In the genomic region with DNA sequence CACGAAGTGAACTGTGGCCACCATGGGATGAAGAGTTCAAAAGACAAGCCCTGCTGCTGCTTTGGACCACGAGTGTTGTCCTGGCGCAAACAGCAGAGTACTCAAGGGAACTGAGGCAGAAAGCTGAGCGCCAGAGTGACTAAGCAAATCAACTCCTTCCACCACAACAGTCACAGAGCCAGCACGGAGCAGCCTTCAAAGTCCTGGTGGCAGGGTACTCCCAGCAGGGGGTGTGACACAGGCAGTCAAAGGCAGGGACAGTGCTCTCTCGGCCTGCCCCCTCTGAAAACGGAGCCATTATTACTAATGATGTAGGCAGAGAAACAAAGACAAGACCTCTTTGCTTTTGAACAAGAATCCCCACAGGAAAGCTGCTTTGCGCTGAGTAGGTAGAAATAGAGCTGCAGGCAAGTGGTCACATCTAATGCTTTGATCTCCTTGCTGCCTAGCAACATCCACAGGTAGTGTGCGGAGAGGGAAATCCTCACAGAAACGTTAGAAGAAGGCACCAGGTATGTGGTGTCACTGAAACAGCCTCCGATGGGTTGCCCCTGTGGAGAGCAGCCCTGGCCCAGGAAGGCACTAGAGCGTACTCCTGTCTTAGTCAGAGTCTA, we compare ENCODE assay signal across 13 mouse cellular contexts. TPM values are rescaled to one million over a fixed set of nuclear protein-coding genes. Genes with fewer than 3 reads are reported as not detected.
DNase-seq lines count a peak whose midpoint lies in the region; ATAC-seq and TF ChIP-seq lines count a peak whose summit lies in the region.
"Had no signal": no experiment of that assay in that cellular context is flagged by ENCODE, and none has a peak within 500 bp of the region (broad histone marks: within the 10 kb centered on the region; RNA-seq: fewer than 3 reads in every experiment).

No protein-coding gene starts in this region.

- no peak for TF ChIP-seq POLR2A in thymus, adult 2 months (IDR thresholded peaks at IDR 0.05; ENCODE audit: control insufficient read depth, extremely low read depth, insufficient read depth, low read length, poor library complexity)

- H3K9me3 ChIP-seq in liver, embryonic 14.5 days (ENCODE audit: control insufficient read depth, low read length): no peaks in the 10 kb centered on the region
- H3K9me3 ChIP-seq: embryonic facial prominence, embryonic 12.5 days; lung, embryonic 15.5 days had no signal

- H3K4me1 ChIP-seq in thymus, adult 2 months (replicated peaks; ENCODE audit: control insufficient read depth, insufficient read depth, low read length): no peaks in the 10 kb centered on the region
- no peaks in the 10 kb centered on the region for H3K4me1 ChIP-seq in liver, embryonic 14.5 days (replicated peaks; ENCODE audit: control insufficient read depth in 2 of 2, insufficient read depth in 2 of 2, low read length in 1 of 2)
- H3K4me1 ChIP-seq: embryonic facial prominence, embryonic 12.5 days; lung, embryonic 15.5 days had no signal

- no peak overlapping the region for H3K4me2 ChIP-seq in liver, embryonic 14.5 days (ENCODE audit: low read depth)
- H3K4me2 ChIP-seq: embryonic facial prominence, embryonic 12.5 days; lung, embryonic 15.5 days had no signal

- TF ChIP-seq CTCF in thymus, adult 2 months (IDR thresholded peaks at IDR 0.05; ENCODE audit: borderline replicate concordance, control insufficient read depth, extremely low read depth, insufficient read depth, low read length, poor library complexity): no peak
- peak; percentile 16; the same call in 1 of the 2 replicates for TF ChIP-seq CTCF in liver, embryonic 14.5 days (IDR thresholded peaks at IDR 0.05; ENCODE audit: low read depth)

- no peak overlapping the region for H3K9ac ChIP-seq in liver, embryonic 14.5 days (replicated peaks)
- H3K9ac ChIP-seq: embryonic facial prominence, embryonic 12.5 days; lung, embryonic 15.5 days had no signal

- no peak for TF ChIP-seq EP300 in liver, embryonic 14.5 days (IDR thresholded peaks at IDR 0.05; ENCODE audit: low read depth)

- H3K27ac ChIP-seq in thymus, adult 2 months (ENCODE audit: control insufficient read depth, insufficient read depth, low read length): no peak overlapping the region
- no peak overlapping the region for H3K27ac ChIP-seq in liver, embryonic 14.5 days
- H3K27ac ChIP-seq: embryonic facial prominence, embryonic 12.5 days; lung, embryonic 15.5 days had no signal

- no peak overlapping the region for H3K4me3 ChIP-seq in thymus, adult 2 months (ENCODE audit: control insufficient read depth, insufficient read depth, low read length)
- H3K4me3 ChIP-seq in liver, embryonic 14.5 days (ENCODE audit: insufficient read depth in 1 of 2, low read depth in 2 of 2, low read length in 2 of 2): no peak overlapping the region
- H3K4me3 ChIP-seq: embryonic facial prominence, embryonic 12.5 days; lung, embryonic 15.5 days had no signal

- no peaks in the 10 kb centered on the region for H3K27me3 ChIP-seq in thymus, adult 2 months (ENCODE audit: control insufficient read depth, insufficient read depth, low read length)
- no peaks in the 10 kb centered on the region for H3K27me3 ChIP-seq in liver, embryonic 14.5 days (ENCODE audit: control insufficient read depth, insufficient read depth, low read length)
- H3K27me3 ChIP-seq: embryonic facial prominence, embryonic 12.5 days; lung, embryonic 15.5 days had no signal

- ATAC-seq in liver, embryonic 14.5 days (ENCODE audit: insufficient read depth): no peak
- ATAC-seq: Patski had no signal

- DNase-seq in cerebellum, postnatal 10 days: peak; percentile 26 to 49
- no peak for DNase-seq in cerebellum, adult 11-12 months
- peak; percentile 17 for DNase-seq in thymus, adult 2 months
- no peak for DNase-seq in thymus, postnatal 0 days (ENCODE audit: low spot score)
- no peak for DNase-seq in liver, embryonic 14.5 days (ENCODE audit: low read depth in 3 of 3, low spot score in 3 of 3)
- DNase-seq in spleen, postnatal 4 days (ENCODE audit: low spot score in 2 of 2): no peak
- DNase-seq in testis, postnatal 14 days (ENCODE audit: low spot score): no peak
- DNase-seq in lung, postnatal 25 days (ENCODE audit: low spot score): no peak
- DNase-seq: gastrocnemius, postnatal 25 days; right cerebral cortex, postnatal 4 days had no signal

- WGBS in thymus, adult 2 months: 42% methylated on average over 12 of the region's 12 CpGs
- 31% methylated on average over 12 of the region's 12 CpGs for WGBS in liver, embryonic 14.5 days (ENCODE audit: insufficient replicate concordance)

- H3K36me3 ChIP-seq in thymus, adult 2 months (ENCODE audit: control insufficient read depth, insufficient read depth, low read length): no peaks in the 10 kb centered on the region
- H3K36me3 ChIP-seq in liver, embryonic 14.5 days (replicated peaks; ENCODE audit: control insufficient read depth, insufficient read depth, low read depth): no peaks in the 10 kb centered on the region
- H3K36me3 ChIP-seq: embryonic facial prominence, embryonic 12.5 days; lung, embryonic 15.5 days had no signal

RNA-seq across cellular contexts. Expression of a gene that starts 56.6 kb away (rescaled TPM):
- polyA plus RNA-seq in thymus, adult 2 months (2012; rRNA removed): 22.2 and 26.1 TPM in 2 replicates
- 17.8 and 18.4 TPM in 2 replicates for polyA plus RNA-seq in thymus, postnatal 0 days (2015; fragmentation: Nextera tagmentation; extraction: Ambion mirVana)
- polyA plus RNA-seq in liver, embryonic 14.5 days (2012; rRNA removed): 0.96 and 1.1 TPM in 2 replicates
- 0.99 and 1.5 TPM in 2 replicates for polyA plus RNA-seq in liver, embryonic 14.5 days (2014; fragmentation: Nextera tagmentation; extraction: Ambion mirVana)

Comparison
In these comparisons a context has a peak if more than half of its experiments do, and no peak if none do; other contexts are left out.
1. DNase-seq: peak in cerebellum, postnatal 10 days (2 of 2) and thymus, adult 2 months (single experiment); none in cerebellum, adult 11-12 months (single experiment), thymus, postnatal 0 days (single experiment), liver, embryonic 14.5 days (0 of 3), spleen, postnatal 4 days (0 of 2), testis, postnatal 14 days (single experiment) and lung, postnatal 25 days (single experiment).